Mouse (Mus musculus): ENCODE results near the gene Dock6.
A peak's percentile ranks its signal among the peaks of the same experiment; 100 is the strongest.

The Dock6 gene

GRCm38 (mm10) chr9:21824366-21824765, 28.1 kb downstream of the Dock6 start:
- TF ChIP-seq CTCF (conservative IDR thresholded peaks at IDR 0.05; ENCODE audit: low read length) = no peak
- no peak for TF ChIP-seq POU5F1 (IDR thresholded peaks at IDR 0.05; ENCODE audit: borderline replicate concordance, low read length)
- TF ChIP-seq NANOG (IDR thresholded peaks at IDR 0.05; ENCODE audit: borderline replicate concordance, low read length) = no peak
- no peaks in the 10 kb centered on the region for H3K27me3 ChIP-seq (ENCODE audit: insufficient read depth, low read length)
- peaks cover 82% of the 10 kb centered on the region for H3K4me1 ChIP-seq (replicated peaks; ENCODE audit: low read depth, low read length)
- peak overlapping the region; percentile 29; the same call in 1 of the 2 replicates for H3K4me3 ChIP-seq (replicated peaks; ENCODE audit: low read length)
- H3K9me3 ChIP-seq (ENCODE audit: low read length) = no peaks in the 10 kb centered on the region
- peaks cover 100% of the 10 kb centered on the region for H3K36me3 ChIP-seq (ENCODE audit: insufficient read depth, low read length)

- Histone ChIP-seq H3K36me3 (ENCODE audit: insufficient read depth, low read length) (peaks cover 100% of the 10 kb centered on the region), H3K9me3 (ENCODE audit: low read length) (no peaks in the 10 kb centered on the region), H3K4me3 (replicated peaks; ENCODE audit: low read length) (0 out of 2 replicates have a peak overlapping the region, but pooled peaks have one; percentile 29), H3K4me1 (replicated peaks; ENCODE audit: low read depth, low read length) (peaks cover 81% of the 10 kb centered on the region), H3K27me3 (ENCODE audit: insufficient read depth, low read length) (no peaks in the 10 kb centered on the region)
- TF ChIP-seq POU5F1 (IDR thresholded peaks at IDR 0.05; ENCODE audit: borderline replicate concordance, low read length) (no peak), NANOG (IDR thresholded peaks at IDR 0.05; ENCODE audit: borderline replicate concordance, low read length) (no peak; the same call in 1 of the 2 replicates), CTCF (conservative IDR thresholded peaks at IDR 0.05; ENCODE audit: low read length) (no peak)
Measured at GRCm38 (mm10) chr9:21823957-21824356, 28.5 kb downstream of the Dock6 start.

GRCm38 (mm10) chr9:21822686-21823085, 29.7 kb downstream of the Dock6 start:
- Histone ChIP-seq H3K4me3 (replicated peaks; ENCODE audit: low read length) (no peak overlapping the region), H3K9me3 (ENCODE audit: low read length) (no peaks in the 10 kb centered on the region), H3K36me3 (ENCODE audit: insufficient read depth, low read length) (peaks cover 100% of the 10 kb centered on the region), H3K4me1 (replicated peaks; ENCODE audit: low read depth, low read length) (peaks cover 84% of the 10 kb centered on the region), H3K27me3 (ENCODE audit: insufficient read depth, low read length) (no peaks in the 10 kb centered on the region)
- TF ChIP-seq CTCF (conservative IDR thresholded peaks at IDR 0.05; ENCODE audit: low read length) = no peak
- TF ChIP-seq POU5F1 (IDR thresholded peaks at IDR 0.05; ENCODE audit: borderline replicate concordance, low read length) = no peak
- TF ChIP-seq NANOG (IDR thresholded peaks at IDR 0.05; ENCODE audit: borderline replicate concordance, low read length) = no peak

GRCm38 (mm10) chr9:21820183-21820582, 32.3 kb downstream of the Dock6 start:
- TF ChIP-seq NANOG (IDR thresholded peaks at IDR 0.05; ENCODE audit: borderline replicate concordance, low read length) = no peak
- no peak for TF ChIP-seq POU5F1 (IDR thresholded peaks at IDR 0.05; ENCODE audit: borderline replicate concordance, low read length)
- no peak for TF ChIP-seq CTCF (conservative IDR thresholded peaks at IDR 0.05; ENCODE audit: low read length)
- Histone ChIP-seq H3K4me1 (replicated peaks; ENCODE audit: low read depth, low read length) (peaks cover 86% of the 10 kb centered on the region), H3K9me3 (ENCODE audit: low read length) (no peaks in the 10 kb centered on the region), H3K36me3 (ENCODE audit: insufficient read depth, low read length) (peaks cover 100% of the 10 kb centered on the region), H3K27me3 (ENCODE audit: insufficient read depth, low read length) (no peaks in the 10 kb centered on the region), H3K4me3 (replicated peaks; ENCODE audit: low read length) (no peak overlapping the region)

- peaks cover 77% of the 10 kb centered on the region for H3K4me1 ChIP-seq (replicated peaks; ENCODE audit: low read depth, low read length)
- no peaks in the 10 kb centered on the region for H3K27me3 ChIP-seq (ENCODE audit: insufficient read depth, low read length)
- peaks cover 100% of the 10 kb centered on the region for H3K36me3 ChIP-seq (ENCODE audit: insufficient read depth, low read length)
- H3K4me3 ChIP-seq (replicated peaks; ENCODE audit: low read length) = no peak overlapping the region
- H3K9me3 ChIP-seq (ENCODE audit: low read length) = no peaks in the 10 kb centered on the region
- TF ChIP-seq POU5F1 (IDR thresholded peaks at IDR 0.05; ENCODE audit: borderline replicate concordance, low read length) (no peak), NANOG (IDR thresholded peaks at IDR 0.05; ENCODE audit: borderline replicate concordance, low read length) (no peak), CTCF (conservative IDR thresholded peaks at IDR 0.05; ENCODE audit: low read length) (no peak)
Measured at GRCm38 (mm10) chr9:21819181-21819729, 33.2 kb downstream of the Dock6 start.

- Histone ChIP-seq H3K4me3 (replicated peaks; ENCODE audit: low read length) (no peak overlapping the region), H3K36me3 (ENCODE audit: insufficient read depth, low read length) (peaks cover 100% of the 10 kb centered on the region), H3K9me3 (ENCODE audit: low read length) (no peaks in the 10 kb centered on the region), H3K4me1 (replicated peaks; ENCODE audit: low read depth, low read length) (peaks cover 70% of the 10 kb centered on the region), H3K27me3 (ENCODE audit: insufficient read depth, low read length) (no peaks in the 10 kb centered on the region)
- TF ChIP-seq NANOG (IDR thresholded peaks at IDR 0.05; ENCODE audit: borderline replicate concordance, low read length) = no peak
- TF ChIP-seq POU5F1 (IDR thresholded peaks at IDR 0.05; ENCODE audit: borderline replicate concordance, low read length) = no peak
- no peak for TF ChIP-seq CTCF (conservative IDR thresholded peaks at IDR 0.05; ENCODE audit: low read length)
Measured at GRCm38 (mm10) chr9:21818561-21818960, 33.9 kb downstream of the Dock6 start.

- H3K27me3 ChIP-seq (ENCODE audit: insufficient read depth, low read length) = no peaks in the 10 kb centered on the region
- peaks cover 69% of the 10 kb centered on the region for H3K4me1 ChIP-seq (replicated peaks; ENCODE audit: low read depth, low read length)
- peaks cover 100% of the 10 kb centered on the region for H3K36me3 ChIP-seq (ENCODE audit: insufficient read depth, low read length)
- H3K4me3 ChIP-seq (replicated peaks; ENCODE audit: low read length) = no peak overlapping the region
- H3K9me3 ChIP-seq (ENCODE audit: low read length) = no peaks in the 10 kb centered on the region
- TF ChIP-seq CTCF (conservative IDR thresholded peaks at IDR 0.05; ENCODE audit: low read length) (no peak), NANOG (IDR thresholded peaks at IDR 0.05; ENCODE audit: borderline replicate concordance, low read length) (no peak), POU5F1 (IDR thresholded peaks at IDR 0.05; ENCODE audit: borderline replicate concordance, low read length) (no peak)
Measured at GRCm38 (mm10) chr9:21818125-21818524, 34.3 kb downstream of the Dock6 start.

GRCm38 (mm10) chr9:21816716-21817305, 35.6 kb downstream of the Dock6 start:
- Histone ChIP-seq H3K27me3 (ENCODE audit: insufficient read depth, low read length) (no peaks in the 10 kb centered on the region), H3K36me3 (ENCODE audit: insufficient read depth, low read length) (peaks cover 100% of the 10 kb centered on the region), H3K4me1 (replicated peaks; ENCODE audit: low read depth, low read length) (peaks cover 69% of the 10 kb centered on the region), H3K4me3 (replicated peaks; ENCODE audit: low read length) (no peak overlapping the region), H3K9me3 (ENCODE audit: low read length) (no peaks in the 10 kb centered on the region)
- TF ChIP-seq CTCF (conservative IDR thresholded peaks at IDR 0.05; ENCODE audit: low read length) = no peak
- no peak for TF ChIP-seq POU5F1 (IDR thresholded peaks at IDR 0.05; ENCODE audit: borderline replicate concordance, low read length)
- TF ChIP-seq NANOG (IDR thresholded peaks at IDR 0.05; ENCODE audit: borderline replicate concordance, low read length) = no peak

All from E14TG2a.4 (cell line).